Mouse (Mus musculus): Measurements from ENCODE around the gene Large1.

GRCm38 (mm10) chr8:73123864-73124499, 229.4 kb downstream of the Large1 start:
- TF ChIP-seq CTCF (IDR thresholded peaks at IDR 0.05; ENCODE audit: low read depth, low read length) (no peak), POLR2A (IDR thresholded peaks at IDR 0.05; ENCODE audit: borderline replicate concordance, low read depth, low read length) (no peak)

All from bone marrow macrophage, adult 2 months (primary cell).